Mouse (Mus musculus) layer of hippocampus, adult 11-12 months (tissue): ENCODE data around the gene Ldlrap1.
"Not testable (repeated sequence)": the region's sequence is repeated elsewhere in the genome, so short reads cannot be mapped to it uniquely, and the experiment has no call there.

ENCODE experiments used
- DNase-seq: peaks from one replicate; pipeline ENCODE4 v3.0.0; 2022; ENCODE audit warnings: low spot score

Gene Ldlrap1

DNA sequence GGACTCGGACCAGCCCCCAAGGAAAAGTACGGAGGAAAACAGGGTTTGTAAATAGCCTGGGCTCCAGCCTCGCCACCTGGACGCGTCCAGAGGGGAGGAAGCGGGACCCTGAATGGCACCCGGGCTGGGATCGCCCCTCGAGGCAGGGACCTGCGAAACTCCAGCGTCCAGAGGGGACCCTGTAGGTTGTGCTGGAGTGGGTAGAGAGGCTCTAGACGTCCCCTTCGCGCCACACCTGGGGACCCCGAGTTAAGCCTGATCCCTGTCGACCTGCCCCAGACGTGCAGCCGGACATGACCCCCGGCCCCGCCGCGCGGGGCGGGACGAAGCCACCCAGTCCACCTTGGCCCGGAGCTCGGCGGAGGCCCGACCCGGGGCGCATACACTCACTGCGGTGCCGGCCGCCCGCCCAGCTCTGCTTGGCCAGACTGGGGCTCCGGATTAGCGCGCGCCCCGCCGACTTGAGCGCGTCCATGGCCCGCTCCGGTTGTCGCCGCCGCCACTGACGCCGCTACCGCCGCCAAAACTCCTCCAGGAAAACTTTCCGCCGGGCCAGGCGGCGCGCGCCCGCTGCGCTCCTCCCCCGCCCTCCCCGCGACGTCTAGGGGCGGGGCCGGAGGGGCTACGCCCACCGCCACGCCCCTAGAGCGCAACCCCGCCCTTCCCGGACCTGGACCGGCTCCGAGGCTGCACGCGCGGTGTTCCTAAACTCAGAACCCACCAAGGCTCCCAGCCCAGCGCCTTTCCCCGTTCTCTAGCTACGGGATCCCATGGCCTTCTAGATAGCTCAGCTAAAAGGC lies at the start of gene Ldlrap1:
TSS of gene Ldlrap1 (minus strand) at position 599 of the 800 bp plus-strand sequence.
- DNase-seq = peak; percentile 53

GRCm38 (mm10) chr4:134814229-134814571 lies 46.4 kb upstream of the Ldlrap1 start:
- DNase-seq = no peak

DNA sequence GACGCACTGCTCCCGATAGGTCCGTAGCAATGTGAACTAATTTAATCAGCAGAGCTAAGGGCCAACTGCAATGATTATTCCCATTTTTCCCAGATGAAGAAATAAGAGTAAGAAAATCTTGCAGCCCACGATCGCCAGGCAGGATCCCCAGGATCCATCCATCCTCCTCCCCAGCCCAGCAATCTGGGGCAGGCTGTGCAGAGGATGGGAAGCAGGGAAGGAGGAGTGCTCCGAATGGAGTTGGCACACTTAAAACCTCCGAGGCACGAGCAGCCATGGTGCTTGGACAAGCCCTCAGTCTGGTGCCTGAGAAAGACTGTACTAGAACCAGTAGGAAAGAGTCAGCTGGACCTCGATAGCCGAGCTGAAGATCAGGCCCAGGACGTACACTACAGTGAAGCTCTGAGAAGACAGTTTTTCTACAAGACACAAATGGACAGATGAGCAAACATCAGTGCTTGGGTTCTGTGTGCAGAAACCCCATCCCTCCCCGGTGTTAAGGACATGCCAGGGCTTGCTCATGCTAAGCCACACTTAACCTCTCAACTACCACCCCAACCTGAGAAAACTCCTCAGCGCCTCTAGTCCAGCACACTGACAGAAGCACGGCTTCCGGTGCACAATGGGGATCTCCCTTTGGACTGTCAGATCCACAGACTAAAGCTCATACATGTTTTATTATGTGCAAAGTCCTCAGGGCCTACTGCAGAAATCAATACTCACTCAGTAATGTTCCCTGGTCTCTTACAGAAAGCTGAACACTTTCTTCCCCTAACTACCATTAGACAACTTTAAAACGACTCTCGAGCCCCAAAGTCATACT lies 45.8 kb upstream of the Ldlrap1 start:
- DNase-seq = no peak

DNA sequence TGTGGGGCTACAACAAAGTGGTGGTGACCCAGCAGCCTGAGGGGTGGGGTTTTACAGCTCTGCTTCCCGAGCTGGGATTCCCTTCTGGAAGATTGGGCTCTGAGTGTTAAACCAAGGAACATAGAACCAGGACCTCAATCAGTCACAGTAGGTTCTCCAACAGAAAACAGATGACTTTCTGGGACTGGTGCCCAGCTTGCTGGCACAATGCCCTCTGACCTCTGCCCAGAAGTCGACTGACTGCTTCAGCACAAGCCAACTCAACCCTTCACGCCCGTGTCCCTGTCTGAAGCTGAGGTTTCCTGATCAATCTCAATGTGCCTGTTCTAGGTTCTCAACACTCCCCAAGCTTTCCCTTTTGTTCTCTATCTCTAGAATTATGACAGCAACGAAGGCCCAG lies 36.9 kb upstream of the Ldlrap1 start:
- peak; percentile 57 for DNase-seq

DNA sequence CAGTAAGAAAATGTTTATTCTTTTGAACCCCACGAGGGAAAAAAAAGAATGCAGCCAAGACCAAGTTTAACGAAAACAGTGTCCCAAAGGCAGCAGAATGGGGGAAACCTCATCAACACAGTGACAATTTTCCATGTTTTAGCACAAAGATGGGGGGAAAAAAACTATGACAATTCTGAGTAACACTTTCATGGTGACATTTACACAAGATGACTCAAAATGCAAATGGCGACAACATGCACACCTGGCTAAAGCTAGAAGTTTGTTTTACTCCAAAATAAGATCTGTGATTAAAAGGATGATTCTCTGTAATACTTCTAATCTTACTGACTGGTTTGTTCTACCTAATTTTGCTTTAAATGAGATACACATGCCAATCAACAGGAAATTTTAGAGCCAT lies 34.9 kb upstream of the Ldlrap1 start:
- DNase-seq = no peak

GRCm38 (mm10) chr4:134802155-134802554 lies 34.3 kb upstream of the Ldlrap1 start:
- no peak for DNase-seq

DNA sequence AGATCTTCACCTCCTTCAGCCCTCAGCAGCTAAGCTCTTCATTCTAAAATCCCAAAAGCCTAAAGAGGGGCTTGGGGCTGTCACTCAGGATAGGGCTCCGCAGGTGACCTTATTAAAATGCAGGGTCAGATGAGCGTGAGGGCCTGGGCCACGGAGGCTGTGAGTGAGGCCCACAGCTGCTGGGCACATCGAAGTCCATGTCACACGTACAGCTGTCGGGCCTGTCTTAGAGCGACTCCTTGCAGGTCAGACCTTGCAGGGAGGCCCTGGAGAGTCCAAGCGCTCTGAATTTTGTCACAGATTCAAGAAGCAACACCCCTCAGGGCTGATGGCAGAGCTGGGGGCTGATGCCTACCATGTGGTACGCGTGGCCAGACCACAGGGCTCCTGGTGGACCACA lies 32.9 kb upstream of the Ldlrap1 start:
- DNase-seq = no peak

DNA sequence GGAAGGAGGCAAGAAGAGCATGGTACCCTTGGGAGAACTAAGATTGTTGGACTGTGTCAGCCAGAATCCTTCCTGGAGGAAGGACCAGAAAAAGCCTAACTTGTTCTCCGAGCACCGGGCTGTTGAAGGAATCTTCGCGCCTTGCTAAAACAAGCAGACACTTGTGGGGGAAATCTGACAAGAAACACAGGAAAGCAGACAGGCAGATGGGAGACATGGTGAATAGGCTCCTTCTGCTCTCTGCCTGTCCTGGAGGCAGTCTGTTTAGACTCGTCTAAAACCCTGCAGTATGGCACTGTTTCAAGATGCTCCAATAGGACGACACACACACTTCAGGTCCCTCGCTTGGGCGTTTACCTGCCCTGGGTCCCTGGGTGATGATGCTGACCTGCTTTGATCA lies 32.3 kb upstream of the Ldlrap1 start:
- no peak for DNase-seq

DNA sequence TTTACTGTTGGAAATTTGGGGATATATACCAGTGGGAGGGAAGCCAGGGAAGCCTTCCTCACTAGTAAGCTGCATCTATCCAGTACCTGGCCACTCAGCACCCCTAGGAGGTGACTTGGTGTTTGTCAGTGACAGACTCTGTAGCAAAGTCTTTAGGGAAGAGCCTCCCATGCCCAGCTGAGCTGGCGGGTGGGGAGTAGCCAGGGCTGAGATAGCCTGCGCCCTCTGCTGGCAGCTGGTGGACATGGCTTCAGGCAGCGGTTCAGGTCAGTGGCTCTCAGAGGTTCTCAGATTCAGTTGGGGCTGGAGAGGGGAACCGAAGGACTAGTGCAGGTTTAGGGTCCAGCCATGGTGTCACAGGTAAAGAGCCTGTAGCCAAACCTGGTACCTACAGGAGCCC lies 31.4 kb upstream of the Ldlrap1 start:
- DNase-seq = peak; percentile 72

DNA sequence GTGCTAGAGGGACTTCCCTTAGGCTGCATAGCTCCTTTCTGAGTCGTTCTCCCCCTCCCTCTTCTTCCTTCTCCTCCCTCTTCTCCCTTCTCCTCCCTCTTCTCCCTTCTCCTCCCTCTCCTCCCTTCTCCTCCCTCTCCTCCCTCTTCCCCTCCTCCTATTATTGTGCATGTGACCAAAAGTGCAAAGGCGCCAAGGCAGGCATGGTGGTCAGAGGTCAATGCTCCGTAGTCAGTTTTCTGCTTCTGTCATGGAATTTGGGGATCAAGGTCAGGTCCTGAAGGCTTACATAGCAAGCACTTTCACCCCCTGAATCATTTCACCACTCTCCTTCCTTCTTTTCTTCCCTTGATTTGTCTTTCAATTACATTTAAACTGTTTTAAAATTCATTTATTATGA lies 31.0 kb upstream of the Ldlrap1 start:
- no peak for DNase-seq

DNA sequence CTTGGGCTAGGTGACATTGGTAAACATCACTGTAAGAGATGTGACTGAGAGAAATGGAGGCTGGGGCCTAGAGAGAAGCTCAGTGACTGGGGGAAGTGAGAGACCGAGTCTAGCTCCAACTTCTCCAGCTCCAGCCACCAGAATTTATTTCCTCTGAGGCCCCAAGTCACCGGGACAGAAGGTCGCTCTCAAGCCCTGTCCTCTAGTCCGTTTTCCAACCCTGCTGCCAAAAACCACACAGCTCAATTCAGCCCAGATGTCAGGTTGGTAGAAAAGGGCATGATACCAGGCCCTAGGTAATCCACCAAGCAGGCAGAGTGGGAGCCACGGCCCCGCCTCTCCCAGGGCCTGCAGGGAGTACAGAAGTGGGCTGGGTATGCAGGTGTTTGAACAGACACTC lies 29.8 kb upstream of the Ldlrap1 start:
- no peak for DNase-seq

GRCm38 (mm10) chr4:134796581-134797361 lies 28.9 kb upstream of the Ldlrap1 start:
- no peak for DNase-seq

- no peak for DNase-seq
Observed at GRCm38 (mm10) chr4:134795819-134796485, 28.1 kb upstream of the Ldlrap1 start.

- not testable (repeated sequence) for DNase-seq
Observed at GRCm38 (mm10) chr4:134794959-134795358, 27.1 kb upstream of the Ldlrap1 start.

DNA sequence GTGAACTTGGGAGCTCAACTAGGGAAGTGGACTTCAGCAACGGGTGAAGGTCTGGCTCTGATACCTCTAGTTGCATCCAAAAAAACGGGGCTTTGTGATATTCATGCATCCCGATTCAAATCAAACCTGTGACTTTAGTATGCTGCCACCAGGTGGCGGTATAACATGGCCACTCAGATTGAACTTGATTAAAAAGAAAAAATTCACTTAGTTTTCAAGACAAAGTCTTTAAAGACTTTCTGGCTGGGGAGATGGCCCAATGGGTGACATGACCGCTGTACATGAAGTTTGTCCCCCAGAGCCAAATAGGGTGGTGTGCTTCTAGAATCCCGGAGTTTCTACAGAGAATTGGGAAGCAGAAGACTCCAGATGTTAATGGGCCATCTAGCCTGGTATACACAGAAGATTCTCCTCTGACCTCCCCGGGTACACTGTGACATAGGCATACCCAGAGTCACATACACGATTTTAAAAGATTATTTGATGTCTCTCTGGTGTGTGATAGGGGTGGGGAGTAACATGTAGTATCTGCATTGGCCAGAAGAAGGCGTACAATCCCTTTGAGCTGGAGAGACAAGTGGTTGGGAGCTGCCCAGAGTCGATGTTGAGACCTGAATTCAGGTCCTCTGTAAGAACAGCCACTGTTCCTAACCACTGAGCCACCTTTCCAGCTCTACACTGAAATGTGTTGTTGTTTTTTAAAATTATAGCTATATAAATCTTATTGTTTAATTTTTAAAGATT lies 25.6 kb upstream of the Ldlrap1 start:
- DNase-seq = peak; percentile 33

DNA sequence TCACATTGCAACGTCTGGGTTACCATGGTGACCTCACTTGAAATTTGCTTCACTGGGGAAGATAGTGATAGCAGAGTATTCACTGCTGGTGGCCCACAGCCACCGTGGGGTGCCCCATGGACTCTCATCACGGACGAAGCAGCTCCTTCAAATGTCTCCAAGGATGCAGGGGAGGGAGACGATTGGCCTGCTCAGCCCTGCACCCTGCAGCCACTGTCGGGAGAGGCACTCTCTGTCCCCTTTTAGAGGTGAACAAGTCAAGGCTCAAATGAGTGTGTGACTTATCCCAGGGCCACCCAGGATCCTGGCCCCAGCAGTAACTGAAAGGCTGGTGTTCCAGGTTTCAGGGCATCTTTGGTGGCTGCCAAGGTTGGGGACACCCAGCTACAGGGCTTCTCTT lies 23.9 kb upstream of the Ldlrap1 start:
- no peak for DNase-seq

DNA sequence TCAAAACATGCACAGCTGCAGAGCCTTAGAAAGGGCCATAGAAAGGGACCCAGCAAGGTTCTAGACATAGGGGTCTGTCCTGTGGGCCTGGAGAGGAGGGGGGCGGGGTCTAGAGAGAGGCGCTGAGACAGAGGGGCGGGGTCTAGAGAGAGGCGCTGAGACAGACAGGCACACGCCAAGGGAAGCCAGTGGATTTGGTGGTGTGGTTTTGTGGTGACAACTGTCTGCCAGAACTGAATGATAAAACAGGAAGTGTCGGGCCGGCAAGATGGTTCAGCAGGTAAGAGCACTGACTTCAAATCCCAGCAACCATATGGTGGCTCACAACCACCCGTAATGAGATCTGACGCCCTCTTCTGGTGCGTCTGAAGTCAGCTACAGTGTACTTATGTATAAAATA lies 19.1 kb upstream of the Ldlrap1 start:
- no peak for DNase-seq

DNA sequence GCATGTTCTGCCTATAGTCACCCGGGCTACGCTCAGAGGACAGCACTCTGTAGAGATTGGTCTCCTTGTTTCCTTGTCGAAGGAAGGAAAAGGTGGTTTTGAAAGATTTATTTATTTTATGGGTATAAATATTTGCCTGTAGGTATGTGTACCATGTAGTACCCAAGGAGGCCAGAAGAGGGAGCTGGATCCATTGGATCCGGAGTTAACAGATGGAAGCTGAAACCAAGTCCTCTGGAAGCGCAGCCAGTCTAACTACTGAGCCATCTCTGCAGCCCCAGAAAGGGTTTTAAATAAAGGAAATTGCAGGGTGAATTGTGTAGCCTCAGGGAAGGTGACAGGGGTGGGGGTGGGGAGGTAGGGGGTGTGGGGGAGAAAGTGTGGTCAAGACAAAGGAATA lies 16.9 kb upstream of the Ldlrap1 start:
- DNase-seq = no peak

- no peak for DNase-seq
Observed at GRCm38 (mm10) chr4:134779136-134779934, 11.5 kb upstream of the Ldlrap1 start.

GRCm38 (mm10) chr4:134776246-134776645 lies 8.4 kb upstream of the Ldlrap1 start:
- DNase-seq = no peak
